Mouse (Mus musculus): ENCODE measurements around the gene Pirt.

Pirt gene

DNA sequence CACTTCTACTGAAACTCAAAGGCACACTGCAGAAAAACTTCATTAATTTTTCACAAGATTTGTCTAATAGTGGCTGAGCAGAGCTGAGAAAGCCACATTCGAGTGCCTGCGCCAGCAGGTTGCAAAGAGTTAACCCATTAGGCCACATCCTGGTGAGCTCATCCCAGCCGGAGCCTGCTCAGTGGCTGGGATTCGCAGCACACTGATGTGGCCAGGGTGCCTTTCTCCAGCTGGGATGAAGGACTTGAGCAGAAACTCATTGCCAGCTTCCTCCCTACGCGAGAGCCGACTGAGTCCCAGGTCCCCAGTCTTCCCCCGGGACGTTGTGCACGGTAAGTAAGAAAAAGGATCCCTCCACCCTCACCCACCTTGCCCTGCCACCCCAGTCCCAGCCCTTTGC, at the start of gene Pirt:
Gene Pirt, plus strand, starts transcription at position 171 of the 400 bp plus-strand sequence.
- DNase-seq, result no peak

DNA sequence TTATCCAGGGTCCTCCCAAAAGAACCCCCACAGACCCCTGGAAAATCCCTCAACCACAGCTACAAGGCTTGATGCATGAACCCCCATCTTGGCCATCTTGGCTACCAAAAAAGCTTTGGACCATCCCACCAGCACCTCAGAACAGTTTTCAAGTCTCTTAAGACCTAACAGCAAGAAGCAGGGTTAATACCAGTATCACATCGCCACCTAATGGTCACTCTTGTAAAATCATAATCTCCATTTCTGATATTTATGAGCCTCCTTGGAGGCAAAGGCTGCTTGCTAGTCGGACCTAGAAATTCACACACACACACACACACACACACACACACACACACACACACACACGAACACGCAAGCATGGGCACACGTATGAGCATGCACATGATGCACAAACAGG, 40.1 kb upstream of the Pirt start:
- DNase-seq, result peak; percentile 18

DNA sequence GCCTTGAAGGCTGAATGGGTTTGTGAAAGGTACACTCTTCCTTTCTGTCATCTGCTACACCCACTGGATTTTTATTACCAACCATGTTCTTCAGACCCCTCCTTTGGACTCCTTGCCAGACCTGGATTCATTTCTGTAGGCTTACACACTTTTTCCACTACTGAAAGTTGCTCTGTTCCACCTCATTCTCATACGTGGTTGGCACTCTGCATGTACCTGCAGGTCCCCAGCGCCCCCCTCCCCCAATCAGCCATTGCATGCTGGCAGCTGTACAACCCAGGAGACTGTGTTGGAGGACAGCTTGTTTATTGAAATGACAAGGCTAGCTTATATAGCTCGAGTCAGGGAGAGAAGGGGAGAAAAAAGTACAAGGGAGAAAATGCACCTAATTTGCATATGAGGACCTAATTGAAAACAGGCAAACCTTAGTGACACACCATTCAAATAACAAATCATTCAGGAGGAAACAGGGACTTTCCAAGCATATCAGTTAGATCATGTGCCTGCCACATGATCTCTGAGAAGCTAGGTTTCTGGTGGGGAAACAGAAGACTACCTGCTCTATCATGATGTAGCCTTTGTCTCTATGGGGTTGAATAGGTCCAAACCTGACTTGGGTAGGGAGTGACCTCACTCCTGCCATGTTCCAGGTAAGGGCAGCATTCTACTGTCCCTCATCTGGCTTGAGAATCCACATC, 38.9 kb upstream of the Pirt start:
- no peak for DNase-seq

DNA sequence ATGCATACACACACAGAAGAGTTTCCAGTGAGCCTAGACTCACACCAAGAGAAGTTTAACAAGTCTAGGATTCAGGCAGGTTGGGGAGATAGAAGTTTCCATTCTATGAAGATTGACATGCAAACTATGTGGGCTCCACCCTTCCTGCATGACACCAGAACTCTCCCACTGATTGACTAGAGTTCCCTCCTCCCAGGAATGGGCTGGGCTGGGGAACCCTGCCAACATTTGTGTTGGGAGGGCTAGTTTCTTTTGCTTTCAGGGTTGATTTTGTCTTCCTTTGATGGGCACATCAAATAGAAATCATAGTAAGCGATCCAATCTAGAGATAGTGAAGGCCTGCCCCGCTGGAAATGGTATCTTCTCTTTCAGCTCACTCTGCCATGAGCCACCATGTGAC, 30.5 kb upstream of the Pirt start:
- DNase-seq, result peak; percentile 40

DNA sequence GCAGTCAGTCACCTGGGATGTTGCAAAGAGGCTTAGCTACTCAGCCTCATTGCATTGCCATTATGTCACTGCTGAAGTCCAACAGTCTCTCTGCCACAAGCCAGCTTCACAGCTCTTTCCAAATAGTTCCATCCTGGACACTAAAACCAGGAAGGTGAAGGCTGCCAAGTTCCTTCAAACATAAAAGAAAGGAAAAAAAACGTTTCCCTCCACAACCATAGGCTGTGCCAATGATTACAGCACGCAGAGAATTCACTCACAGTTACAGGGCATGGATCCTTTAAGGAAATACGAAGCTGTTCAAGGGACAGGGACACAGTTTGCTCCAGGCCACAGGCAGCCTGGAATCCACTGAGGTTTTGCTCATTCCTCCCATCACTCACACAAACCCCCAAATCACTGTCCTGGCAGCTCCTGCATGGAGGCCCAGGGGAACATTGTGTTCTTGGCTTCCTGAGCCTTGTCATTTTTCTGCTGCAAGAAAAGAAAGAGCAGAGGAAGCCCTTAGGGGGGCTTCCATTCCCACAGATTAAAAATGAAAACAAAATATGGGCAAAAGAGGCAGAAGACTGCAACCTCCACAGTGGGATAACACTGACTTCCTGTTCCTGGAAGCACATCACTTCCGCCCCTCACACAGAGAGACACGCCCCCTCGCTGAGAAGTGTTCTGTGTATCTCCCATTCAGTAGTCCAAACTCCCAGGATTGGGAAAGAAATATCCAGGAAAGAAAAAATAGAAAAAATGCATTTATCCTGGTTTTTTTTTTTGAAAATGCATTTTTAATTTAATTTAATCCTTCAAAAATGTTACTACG, 29.3 kb upstream of the Pirt start:
- DNase-seq, result peak; percentile 32

DNA sequence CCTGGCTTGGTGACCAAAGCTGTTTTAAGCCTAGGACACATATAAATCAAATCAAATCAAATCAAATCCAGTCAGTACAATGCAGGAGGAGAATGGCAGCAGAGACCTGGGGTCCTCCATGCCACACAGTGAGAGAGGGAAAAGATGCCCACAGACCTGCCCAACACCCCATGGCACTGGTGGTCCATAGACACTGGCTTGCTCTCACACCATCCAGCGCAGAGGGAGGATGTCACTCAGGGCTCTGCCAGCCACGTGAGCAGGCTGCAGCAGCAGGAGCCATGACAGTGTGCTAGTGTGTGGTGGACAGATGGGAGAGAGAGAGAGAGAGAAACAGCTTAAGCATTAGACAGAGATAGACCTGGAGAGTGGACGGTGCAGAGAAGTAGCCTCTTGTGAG, 19.2 kb upstream of the Pirt start:
- no peak for DNase-seq

DNA sequence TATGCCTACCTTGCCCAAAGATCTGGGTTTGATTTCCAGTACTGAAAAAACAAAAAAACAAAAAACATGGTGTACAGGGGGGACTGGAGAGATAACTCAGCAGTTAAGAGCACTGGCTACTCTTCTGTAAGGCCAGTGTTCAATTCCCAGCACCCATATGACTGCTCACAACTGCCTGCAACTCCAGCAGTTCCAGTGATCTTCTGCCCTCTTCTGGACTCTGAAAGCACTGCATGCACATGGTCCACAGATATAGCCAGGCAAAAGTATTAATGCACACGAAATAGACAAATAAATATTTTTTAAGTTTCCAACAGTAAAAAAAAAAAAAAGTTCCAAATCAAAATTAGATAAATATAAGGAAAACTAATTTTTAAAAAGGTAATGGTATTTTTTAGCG, 13.0 kb upstream of the Pirt start:
- no peak for DNase-seq

DNA sequence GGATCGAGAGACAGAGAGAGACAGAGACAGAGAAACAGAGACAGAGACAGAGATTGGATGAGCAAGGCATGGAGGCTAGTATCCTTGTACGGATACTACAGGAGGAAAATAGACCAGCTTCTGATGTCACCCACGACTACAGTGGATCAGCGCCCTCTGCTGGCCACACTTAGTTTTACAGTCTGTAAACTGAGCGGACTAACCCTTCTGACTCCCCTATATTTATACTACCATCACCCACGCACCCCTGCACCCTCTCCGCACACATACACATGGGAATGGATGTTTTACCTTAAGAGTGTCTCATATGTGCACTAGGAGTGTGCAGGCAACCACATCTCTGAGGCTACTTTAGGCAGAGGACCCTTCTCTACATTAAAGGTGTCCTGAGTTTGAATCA, 12.4 kb upstream of the Pirt start:
- peak; percentile 76 for DNase-seq

DNA sequence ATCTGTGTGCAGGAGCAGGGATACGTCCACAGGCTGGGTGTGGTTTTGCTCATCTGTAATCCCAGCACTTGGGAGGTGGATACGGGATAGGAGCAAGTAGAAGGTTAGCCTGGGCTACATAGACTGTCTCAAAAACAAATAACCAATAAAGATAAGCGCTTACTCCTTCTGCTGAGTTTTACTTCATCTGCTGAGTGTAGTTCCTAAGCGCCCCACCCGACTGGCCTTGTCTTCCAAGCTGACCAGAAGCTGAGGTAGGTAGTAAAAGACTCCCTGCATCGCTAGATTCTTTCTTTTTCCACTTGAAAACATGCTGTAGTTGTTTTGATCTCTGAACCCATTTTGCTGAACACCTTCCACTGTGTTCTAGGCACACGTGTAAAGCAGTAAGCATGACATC, 9.0 kb upstream of the Pirt start:
- DNase-seq, result no peak

DNA sequence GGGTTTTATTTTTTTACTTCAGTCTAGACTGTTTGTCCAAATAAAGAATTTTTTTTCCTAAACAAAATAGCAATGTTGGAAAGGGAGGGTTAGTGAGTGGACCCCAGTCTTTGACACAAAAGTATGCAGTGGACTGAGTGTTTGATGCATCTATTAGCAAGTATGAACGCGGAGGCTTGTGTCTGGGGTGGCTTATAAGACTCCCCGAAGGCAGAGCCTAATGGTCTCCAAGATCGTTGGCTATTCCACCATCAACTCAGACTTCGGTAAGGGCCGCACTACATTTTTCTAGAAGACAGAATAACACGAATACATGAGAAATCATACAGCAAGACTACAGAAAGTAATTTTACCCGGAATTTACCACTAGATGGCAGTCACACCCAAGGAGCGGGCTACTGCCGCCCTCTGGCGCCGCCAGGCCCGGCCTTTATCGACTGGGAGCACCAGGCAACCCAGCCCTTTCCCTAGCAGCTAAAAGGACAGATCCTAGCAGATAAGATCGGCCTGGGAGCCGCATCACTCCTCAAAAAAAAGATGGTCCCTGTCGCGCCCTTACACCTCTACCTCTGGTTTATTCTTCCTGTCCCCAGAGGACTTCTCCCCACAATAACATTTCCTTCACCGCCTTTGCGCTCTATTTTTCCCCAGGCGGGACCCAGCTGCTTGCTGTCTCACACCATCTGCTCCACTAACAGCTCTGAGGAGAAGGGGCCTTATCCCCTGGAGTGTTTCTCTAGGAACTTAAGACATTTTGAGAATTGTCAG, 6.0 kb upstream of the Pirt start:
- peak; percentile 81 for DNase-seq

DNA sequence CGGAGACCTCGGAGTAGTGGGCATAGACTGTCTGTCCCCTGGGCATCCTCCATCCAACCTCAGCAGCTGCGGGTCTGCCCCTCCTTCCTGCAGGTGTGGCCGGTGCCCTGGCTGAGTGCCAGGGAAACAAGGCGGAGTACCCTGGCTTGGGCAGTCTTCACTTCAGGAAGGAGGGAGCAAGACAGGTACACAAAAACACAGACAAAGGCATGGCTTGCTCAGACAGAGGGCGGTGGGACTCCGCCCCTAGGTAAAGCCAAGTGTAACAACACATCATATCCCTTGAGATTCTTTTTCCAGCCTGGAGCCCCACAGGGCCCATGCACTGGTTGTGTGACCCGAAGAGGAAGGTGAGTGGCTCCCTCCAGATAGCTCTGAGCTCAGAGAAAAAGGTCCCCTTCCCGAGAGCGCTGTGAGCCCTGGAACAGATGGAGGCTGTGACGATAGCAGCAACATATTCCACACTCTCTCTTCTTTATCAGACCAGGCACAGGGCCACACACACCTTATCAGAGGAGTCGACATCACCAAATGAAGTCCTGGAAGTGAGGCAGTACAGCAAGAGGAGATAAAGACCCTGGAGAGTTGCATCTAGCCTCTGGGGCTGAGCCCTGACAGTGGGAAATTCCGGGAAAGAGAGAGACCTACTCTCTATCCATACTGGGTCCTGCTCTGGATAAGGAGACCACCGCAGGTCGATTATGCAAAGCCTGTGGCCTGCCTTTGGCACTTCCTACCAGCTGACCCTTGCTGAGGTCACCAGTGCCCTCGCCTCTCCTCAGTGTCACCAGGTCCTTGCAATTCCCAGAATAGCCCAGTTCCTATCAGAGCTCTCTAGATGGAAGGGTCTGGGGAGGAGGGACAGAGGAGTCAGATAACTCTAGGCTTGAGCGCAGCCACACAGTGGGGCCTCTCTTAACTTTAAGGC, 1.0 kb downstream of the Pirt start:
- DNase-seq, result no peak

DNA sequence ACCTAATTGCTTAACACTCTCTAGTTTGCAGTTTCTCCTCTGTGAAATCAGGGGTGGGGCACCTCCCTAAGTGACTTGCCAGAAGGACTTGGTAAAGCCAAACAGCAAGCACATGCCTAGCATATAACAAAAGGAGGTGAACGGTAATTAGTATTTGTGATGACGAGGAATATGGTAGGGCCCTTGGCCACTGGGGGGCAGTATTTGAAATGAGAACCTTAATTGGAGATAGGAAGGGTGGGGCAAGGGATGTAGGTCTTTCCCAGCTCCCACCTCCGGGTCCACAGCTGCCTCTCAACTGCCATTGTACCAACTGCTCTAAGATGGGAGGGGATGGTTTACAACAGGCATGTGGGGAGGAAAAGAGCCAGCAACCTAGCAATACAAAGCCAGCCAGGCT, 2.5 kb downstream of the Pirt start:
- DNase-seq, result peak; percentile 69

DNA sequence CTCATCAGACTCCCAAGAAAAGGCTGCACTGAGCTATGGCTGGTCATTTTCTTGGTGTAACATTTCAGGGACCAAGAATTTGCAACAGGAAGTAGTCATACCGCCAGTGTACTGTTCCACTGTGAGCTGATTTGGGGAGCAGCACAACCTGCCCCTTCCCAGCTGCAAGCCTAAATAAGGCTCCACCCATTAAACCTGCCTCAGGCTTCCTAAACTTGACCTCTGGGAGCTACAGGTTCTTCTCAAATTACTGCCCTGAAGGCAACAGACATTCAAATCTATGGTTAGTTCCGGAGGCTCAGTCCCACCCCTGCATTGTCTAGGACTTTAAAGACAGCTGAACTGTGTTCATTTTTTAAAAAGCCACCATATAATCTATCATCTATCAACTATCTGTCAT, 8.2 kb downstream of the Pirt start:
- no peak for DNase-seq

DNA sequence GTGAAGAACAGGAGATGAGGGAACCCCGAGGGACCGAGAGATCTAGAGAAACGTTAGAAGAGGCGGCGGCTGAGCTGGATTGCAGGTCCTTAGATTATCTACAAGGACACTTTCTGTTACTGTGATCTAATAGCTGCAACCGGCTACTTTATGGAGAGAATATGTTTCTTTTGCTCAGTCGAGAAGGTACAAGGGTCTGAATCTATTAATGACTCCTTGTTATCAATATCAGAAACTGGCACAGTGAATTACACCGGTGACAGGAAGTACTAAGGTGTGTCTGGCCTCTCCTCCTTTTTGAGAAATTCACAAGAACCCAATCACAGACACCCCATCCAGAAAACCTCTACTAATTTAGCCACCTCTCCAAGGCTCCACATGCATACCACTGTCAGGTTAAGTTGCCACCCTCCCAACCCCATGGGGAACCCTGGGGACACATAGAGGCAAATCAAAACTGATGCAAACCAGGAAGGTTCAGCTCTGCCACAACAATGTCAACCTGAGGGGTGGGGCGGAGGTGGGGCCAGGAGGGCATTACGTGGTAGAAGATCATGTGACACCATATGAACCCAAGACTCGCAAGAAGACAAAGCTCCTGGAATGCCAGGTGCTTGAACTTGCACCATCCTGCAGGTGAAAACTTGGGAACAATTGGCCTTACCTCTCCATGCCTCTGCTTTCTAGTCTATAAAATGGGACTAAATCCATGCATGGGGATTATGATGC, 12.5 kb downstream of the Pirt start:
- DNase-seq, result no peak

DNA sequence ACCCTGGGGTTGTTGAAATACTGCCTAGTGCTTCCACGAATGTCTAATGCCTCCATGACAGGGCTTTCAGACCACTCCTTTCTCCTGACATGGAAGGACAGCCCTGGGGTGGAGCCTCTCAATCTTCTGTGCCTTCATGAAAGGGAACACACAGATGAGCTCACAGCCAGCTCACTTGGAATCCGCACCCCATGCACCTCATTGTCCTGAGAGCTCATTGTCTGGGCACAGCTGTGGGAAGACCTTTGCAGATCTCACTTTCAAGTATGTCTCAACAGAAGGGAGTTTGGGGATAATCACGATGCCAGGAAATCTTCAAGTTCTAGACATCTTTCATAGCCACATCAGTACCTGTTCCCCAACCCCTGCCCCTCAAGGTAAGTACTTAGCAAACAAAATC, 16.5 kb downstream of the Pirt start:
- DNase-seq, result no peak

DNA sequence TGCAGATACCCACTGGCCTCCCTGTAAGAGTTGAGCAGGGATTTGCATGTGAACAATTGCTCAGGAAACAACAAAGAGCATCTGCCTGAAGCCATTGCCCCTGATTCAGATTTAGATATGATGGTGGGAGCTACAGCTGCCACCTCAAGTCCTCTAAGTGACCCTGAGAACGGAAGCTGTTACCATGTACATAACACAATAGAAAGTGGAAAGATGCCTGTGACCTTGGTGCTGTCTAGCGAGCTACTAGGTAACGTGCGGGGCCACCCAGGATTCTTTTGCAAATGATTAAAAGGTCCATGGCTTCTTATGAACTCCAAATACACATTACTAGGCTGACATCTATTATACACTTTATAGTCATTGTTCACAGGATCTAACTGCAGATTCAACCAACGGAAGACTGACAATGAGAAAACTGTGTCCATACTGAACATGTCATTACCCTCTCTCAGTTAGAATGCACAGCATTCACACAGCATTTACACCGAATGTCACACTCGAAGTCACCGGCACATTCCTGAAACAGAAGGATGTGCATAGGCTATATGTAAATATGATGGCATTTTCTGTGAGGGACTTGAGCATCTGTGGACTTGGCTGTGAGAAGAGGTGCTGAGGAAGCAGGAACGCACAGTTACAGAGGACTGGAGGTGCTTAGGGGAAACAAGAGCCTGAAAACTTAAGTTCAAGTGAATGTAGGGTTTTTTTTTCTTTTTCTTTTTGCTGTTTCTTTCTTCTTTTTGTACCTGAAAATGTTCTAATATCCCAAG, 21.2 kb downstream of the Pirt start:
- no peak for DNase-seq

DNA sequence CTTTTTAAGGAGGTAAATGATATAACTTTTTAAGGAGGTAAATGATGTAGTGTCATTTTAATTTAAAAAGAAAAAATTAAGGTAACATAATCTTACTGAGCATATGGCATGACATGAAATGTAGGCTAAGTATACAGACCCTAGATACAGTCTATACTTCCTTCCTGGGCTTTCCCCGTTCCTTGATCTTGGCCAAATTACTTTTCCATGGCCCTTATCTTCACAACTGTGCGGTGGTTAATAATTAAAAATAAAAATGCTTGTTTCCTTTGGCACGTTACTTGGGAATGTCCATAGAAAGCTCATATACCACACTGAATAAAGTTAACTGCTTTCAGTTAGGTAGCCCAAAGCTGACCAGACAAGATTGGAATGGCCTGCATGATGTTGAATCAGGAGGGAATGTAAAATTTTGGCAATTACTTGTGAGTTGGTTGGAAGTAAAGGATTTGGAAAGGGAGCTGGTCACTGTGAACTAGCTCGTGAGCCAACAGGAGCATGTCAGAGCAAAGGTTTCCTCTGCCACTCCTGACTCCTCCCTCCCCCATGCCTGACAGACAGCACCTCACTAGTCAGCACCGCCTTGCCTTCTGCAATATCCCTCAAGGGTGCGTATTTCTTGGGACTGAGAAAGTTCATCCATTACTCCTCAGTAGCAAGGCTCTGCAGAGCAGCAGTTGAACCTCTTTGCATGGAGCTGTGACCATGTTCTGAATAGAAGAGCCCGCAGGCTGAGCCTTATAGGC, 22.8 kb downstream of the Pirt start:
- DNase-seq, result no peak

DNA sequence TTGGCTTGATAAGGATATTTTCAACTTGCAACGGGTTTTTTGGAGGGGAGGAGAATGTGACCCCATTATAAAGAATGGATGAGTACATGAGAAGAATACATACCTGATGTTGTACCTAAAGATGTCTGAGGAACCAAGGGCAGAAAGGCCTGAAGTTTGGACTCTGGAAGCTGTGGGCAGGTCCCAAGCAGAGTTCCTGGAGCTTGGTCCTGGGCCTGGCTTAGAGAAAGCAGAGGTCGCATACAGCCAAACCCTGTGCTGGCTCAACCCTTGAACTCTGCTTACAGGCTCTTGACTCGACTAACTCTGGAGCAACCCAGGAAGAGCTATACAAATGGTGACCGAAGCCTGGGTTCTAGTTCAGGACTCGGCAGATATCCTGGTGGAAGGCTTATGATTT, 30.2 kb downstream of the Pirt start:
- DNase-seq, result no peak

DNA sequence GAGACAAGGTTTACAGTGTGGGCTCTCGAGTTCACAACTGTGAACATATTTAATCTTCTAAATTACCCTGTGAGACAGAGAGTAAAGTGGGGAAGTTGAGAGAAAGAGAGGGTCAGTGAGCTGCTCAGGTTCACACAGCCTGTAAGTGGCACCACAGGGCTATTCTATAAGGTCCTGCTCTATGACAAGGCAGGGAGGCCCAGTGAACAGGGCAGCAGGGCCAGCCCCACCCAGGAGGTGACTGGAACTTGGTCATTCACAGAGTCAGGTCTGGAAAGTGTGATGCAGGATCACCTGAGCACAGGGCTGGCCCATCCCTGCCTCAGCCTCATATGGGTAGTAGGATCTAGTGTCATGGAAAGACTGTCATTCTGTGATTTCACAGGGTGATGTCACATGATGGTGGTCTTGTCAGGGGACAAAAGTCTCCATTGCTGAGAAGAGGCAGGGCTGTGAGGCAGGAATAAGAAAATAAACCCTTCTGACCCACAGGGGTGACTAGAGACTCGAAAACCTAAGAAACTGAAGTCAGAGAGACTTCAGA, 33.5 kb downstream of the Pirt start:
- DNase-seq, result no peak

DNA sequence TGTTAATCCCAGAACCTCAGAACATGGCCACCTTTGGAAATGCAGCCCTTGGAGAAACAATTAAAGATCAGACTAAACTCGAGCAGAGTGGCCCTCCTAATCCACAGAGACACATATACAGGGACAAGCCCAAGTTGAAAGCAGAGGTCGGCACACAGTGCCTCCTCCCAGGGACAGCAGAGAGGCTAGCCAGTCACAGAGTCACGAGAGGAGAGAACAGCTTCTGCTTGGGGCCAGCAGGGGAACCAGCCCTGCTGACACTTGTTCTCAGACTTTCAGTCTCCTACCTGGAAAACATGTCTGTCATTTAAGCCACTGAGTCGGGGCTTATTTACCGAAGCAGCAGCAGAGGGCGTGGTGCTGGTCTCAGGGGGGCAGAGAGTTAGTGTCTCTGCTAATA, 34.7 kb downstream of the Pirt start:
- DNase-seq, result no peak

All from lung, postnatal 14 days (tissue).